Mouse (Mus musculus): ENCODE measurements around the gene Rbl1. TPM values are rescaled to one million over a fixed set of nuclear protein-coding genes. Genes with fewer than 3 reads are reported as not detected.

The Rbl1 gene
- total and polyA plus RNA-seq, 3 experiments, result 17.8 to 18.1 TPM; not detected in 1

- H3K9ac ChIP-seq (ENCODE audit: control insufficient read depth, low read depth, low read length, poor library complexity, severe bottlenecking), result no peak overlapping the region
- DNase-seq (ENCODE audit: low read depth, low spot score), result no peak
These were observed 19.2 kb downstream of the Rbl1 start for GRCm38 (mm10) chr2:157185022-157185660.

GRCm38 (mm10) chr2:157178167-157178566 is 26.2 kb downstream of the Rbl1 start:
- H3K27ac ChIP-seq (ENCODE audit: control insufficient read depth, low read depth, low read length), result no peak overlapping the region
- no peak for TF ChIP-seq MAFK (IDR thresholded peaks at IDR 0.05; ENCODE audit: borderline replicate concordance, low read depth, low read length)
- no peak for TF ChIP-seq GATA1 (IDR thresholded peaks at IDR 0.05; ENCODE audit: low read depth, low read length)
- peak; percentile 74 for TF ChIP-seq ZNF384 (IDR thresholded peaks at IDR 0.05; ENCODE audit: low read depth, low read length)
- H3K36me3 ChIP-seq (ENCODE audit: control insufficient read depth in 1 of 2, insufficient read depth in 2 of 2, low read length in 2 of 2), result peaks cover 13 to 32% of the 10 kb centered on the region in 2 experiments
- H3K27me3 ChIP-seq (ENCODE audit: control insufficient read depth in 1 of 2, insufficient read depth in 2 of 2, low read length in 2 of 2), result no peaks in the 10 kb centered on the region
- H3K9me3 ChIP-seq (replicated peaks; ENCODE audit: insufficient read depth, low read length), result no peaks in the 10 kb centered on the region
- peaks cover 0 to 12% of the 10 kb centered on the region in 2 experiments; a peak in 2 of 4 replicates for H3K4me1 ChIP-seq (ENCODE audit: control insufficient read depth in 1 of 2, insufficient read depth in 2 of 2, low read length in 2 of 2)
- no peaks in the 10 kb centered on the region for H3K79me2 ChIP-seq (ENCODE audit: control insufficient read depth, insufficient read depth, low read length, poor library complexity)
- DNase-seq (ENCODE audit: low read depth, low spot score), result no peak
- no peak overlapping the region for H3K9ac ChIP-seq (ENCODE audit: control insufficient read depth, low read depth, low read length, poor library complexity, severe bottlenecking)
- H3K4me3 ChIP-seq (ENCODE audit: control insufficient read depth in 1 of 2, insufficient read depth in 1 of 2, low read depth in 2 of 2, low read length in 2 of 2), result no peak overlapping the region

More at GRCm38 (mm10) chr2:157185022-157185660, 19.2 kb downstream of the Rbl1 start:
- Histone ChIP-seq H3K36me3 (ENCODE audit: control insufficient read depth in 1 of 2, insufficient read depth in 2 of 2, low read length in 2 of 2) (peaks cover 5 to 21% of the 10 kb centered on the region in 2 experiments), H3K4me3 (ENCODE audit: control insufficient read depth in 1 of 2, insufficient read depth in 1 of 2, low read depth in 2 of 2, low read length in 2 of 2) (no peak overlapping the region), H3K9me3 (replicated peaks; ENCODE audit: insufficient read depth, low read length) (no peaks in the 10 kb centered on the region), H3K79me2 (ENCODE audit: control insufficient read depth, insufficient read depth, low read length, poor library complexity) (no peaks in the 10 kb centered on the region), H3K27me3 (ENCODE audit: control insufficient read depth in 1 of 2, insufficient read depth in 2 of 2, low read length in 2 of 2) (no peaks in the 10 kb centered on the region), H3K4me1 (ENCODE audit: control insufficient read depth in 1 of 2, insufficient read depth in 2 of 2, low read length in 2 of 2) (no peaks in the 10 kb centered on the region), H3K27ac (ENCODE audit: control insufficient read depth, low read depth, low read length) (no peak overlapping the region)
- TF ChIP-seq ZC3H11A (IDR thresholded peaks at IDR 0.05; ENCODE audit: low read depth, low read length), result no peak
- no peak for TF ChIP-seq RAD21 (IDR thresholded peaks at IDR 0.05; ENCODE audit: low read depth, low read length)
- TF ChIP-seq ZNF384 (IDR thresholded peaks at IDR 0.05; ENCODE audit: low read depth, low read length), result no peak
- TF ChIP-seq POLR2AphosphoS2 (IDR thresholded peaks at IDR 0.05; ENCODE audit: low read length), result no peak
- no peak for TF ChIP-seq CTCF (IDR thresholded peaks at IDR 0.05 in 2 of 3, conservative IDR thresholded peaks at IDR 0.05 in 1 of 3; ENCODE audit: control insufficient read depth in 1 of 3, insufficient read depth in 1 of 3, low read depth in 2 of 3, low read length in 3 of 3, poor library complexity in 1 of 3, severe bottlenecking in 1 of 3)
- TF ChIP-seq USF1 (IDR thresholded peaks at IDR 0.05; ENCODE audit: low read depth, low read length), result no peak
- TF ChIP-seq MAZ (IDR thresholded peaks at IDR 0.05; ENCODE audit: low read depth, low read length), result no peak
- TF ChIP-seq RCOR1 (IDR thresholded peaks at IDR 0.05; ENCODE audit: low read depth, low read length), result no peak

GRCm38 (mm10) chr2:157176248-157176647 is 28.1 kb downstream of the Rbl1 start:
- Histone ChIP-seq H3K4me3 (ENCODE audit: control insufficient read depth in 1 of 2, insufficient read depth in 1 of 2, low read depth in 2 of 2, low read length in 2 of 2) (no peak overlapping the region), H3K4me1 (ENCODE audit: control insufficient read depth in 1 of 2, insufficient read depth in 2 of 2, low read length in 2 of 2) (peaks cover 0 to 12% of the 10 kb centered on the region in 2 experiments; a peak in 2 of 4 replicates), H3K9ac (ENCODE audit: control insufficient read depth, low read depth, low read length, poor library complexity, severe bottlenecking) (no peak overlapping the region), H3K27me3 (ENCODE audit: control insufficient read depth in 1 of 2, insufficient read depth in 2 of 2, low read length in 2 of 2) (no peaks in the 10 kb centered on the region), H3K27ac (ENCODE audit: control insufficient read depth, low read depth, low read length) (peak overlapping the region; percentile 34; the same call in 1 of the 2 replicates), H3K36me3 (ENCODE audit: control insufficient read depth in 1 of 2, insufficient read depth in 2 of 2, low read length in 2 of 2) (peaks cover 13 to 31% of the 10 kb centered on the region in 2 experiments), H3K9me3 (replicated peaks; ENCODE audit: insufficient read depth, low read length) (no peaks in the 10 kb centered on the region), H3K79me2 (ENCODE audit: control insufficient read depth, insufficient read depth, low read length, poor library complexity) (no peaks in the 10 kb centered on the region)
- peak in 1 of 2 experiments; percentile 40; a peak in 1 of 4 replicates for TF ChIP-seq EP300 (IDR thresholded peaks at IDR 0.05; ENCODE audit: low read depth in 1 of 2, low read length in 2 of 2)
- TF ChIP-seq TCF12 (IDR thresholded peaks at IDR 0.05; ENCODE audit: low read depth, low read length), result peak; percentile 56; the same call in 1 of the 2 replicates
- no peak for TF ChIP-seq MAFK (IDR thresholded peaks at IDR 0.05; ENCODE audit: borderline replicate concordance, low read depth, low read length)
- peak; percentile 60 for TF ChIP-seq GATA1 (IDR thresholded peaks at IDR 0.05; ENCODE audit: low read depth, low read length)
- TF ChIP-seq MEF2A (IDR thresholded peaks at IDR 0.05; ENCODE audit: extremely low read depth, insufficient replicate concordance, low read depth, low read length, poor library complexity, severe bottlenecking), result peak; percentile 64; the same call in 1 of the 2 replicates
- DNase-seq (ENCODE audit: low read depth, low spot score), result no peak

All from MEL (cell line).